Mouse (Mus musculus): ENCODE results near the gene Kif6. TPM values are rescaled to one million over a fixed set of nuclear protein-coding genes. Genes with fewer than 3 reads are reported as not detected.

Kif6 gene
- polyA plus RNA-seq, 1 experiment = not detected

- TF ChIP-seq GATA1 (IDR thresholded peaks at IDR 0.05; ENCODE audit: borderline replicate concordance, low read length) (no peak), FLI1 (IDR thresholded peaks at IDR 0.05; ENCODE audit: low read length) (no peak)
- no peaks in the 10 kb centered on the region for H3K4me1 ChIP-seq
- peaks cover 31% of the 10 kb centered on the region for H3K9me3 ChIP-seq
- H3K4me3 ChIP-seq (replicated peaks) = no peak overlapping the region
- H3K27me3 ChIP-seq (replicated peaks) = no peaks in the 10 kb centered on the region
- no peaks in the 10 kb centered on the region for H3K36me3 ChIP-seq (replicated peaks; ENCODE audit: low read length)
These were observed 37.4 kb downstream of the Kif6 start for GRCm38 (mm10) chr17:49652357-49652756.

GRCm38 (mm10) chr17:49652800-49653199, 37.9 kb downstream of the Kif6 start:
- no peaks in the 10 kb centered on the region for H3K36me3 ChIP-seq (replicated peaks; ENCODE audit: low read length)
- H3K4me3 ChIP-seq (replicated peaks) = no peak overlapping the region
- peaks cover 29% of the 10 kb centered on the region for H3K9me3 ChIP-seq
- no peaks in the 10 kb centered on the region for H3K27me3 ChIP-seq (replicated peaks)
- TF ChIP-seq FLI1 (IDR thresholded peaks at IDR 0.05; ENCODE audit: low read length) (no peak), GATA1 (IDR thresholded peaks at IDR 0.05; ENCODE audit: borderline replicate concordance, low read length) (no peak)
- H3K4me1 ChIP-seq = no peaks in the 10 kb centered on the region

- Histone ChIP-seq H3K4me1 (no peaks in the 10 kb centered on the region), H3K27me3 (replicated peaks) (no peaks in the 10 kb centered on the region), H3K9me3 (peaks cover 38% of the 10 kb centered on the region), H3K4me3 (replicated peaks) (no peak overlapping the region), H3K36me3 (replicated peaks; ENCODE audit: low read length) (no peaks in the 10 kb centered on the region)
- TF ChIP-seq FLI1 (IDR thresholded peaks at IDR 0.05; ENCODE audit: low read length) (no peak), GATA1 (IDR thresholded peaks at IDR 0.05; ENCODE audit: borderline replicate concordance, low read length) (no peak)
These were observed 46.7 kb downstream of the Kif6 start for GRCm38 (mm10) chr17:49661626-49662025.

GRCm38 (mm10) chr17:49666728-49667127, 51.8 kb downstream of the Kif6 start:
- Histone ChIP-seq H3K9me3 (peaks cover 49% of the 10 kb centered on the region), H3K4me3 (replicated peaks) (no peak overlapping the region), H3K36me3 (replicated peaks; ENCODE audit: low read length) (no peaks in the 10 kb centered on the region), H3K27me3 (replicated peaks) (no peaks in the 10 kb centered on the region), H3K4me1 (no peaks in the 10 kb centered on the region)
- TF ChIP-seq FLI1 (IDR thresholded peaks at IDR 0.05; ENCODE audit: low read length) (no peak), GATA1 (IDR thresholded peaks at IDR 0.05; ENCODE audit: borderline replicate concordance, low read length) (no peak)

- no peak overlapping the region for H3K4me3 ChIP-seq (replicated peaks)
- H3K27me3 ChIP-seq (replicated peaks) = no peaks in the 10 kb centered on the region
- H3K9me3 ChIP-seq = peaks cover 46% of the 10 kb centered on the region
- TF ChIP-seq GATA1 (IDR thresholded peaks at IDR 0.05; ENCODE audit: borderline replicate concordance, low read length) (no peak), FLI1 (IDR thresholded peaks at IDR 0.05; ENCODE audit: low read length) (no peak)
- no peaks in the 10 kb centered on the region for H3K4me1 ChIP-seq
- no peaks in the 10 kb centered on the region for H3K36me3 ChIP-seq (replicated peaks; ENCODE audit: low read length)
These were observed 53.4 kb downstream of the Kif6 start for GRCm38 (mm10) chr17:49668296-49668695.

GRCm38 (mm10) chr17:49671921-49672339, 57.0 kb downstream of the Kif6 start:
- TF ChIP-seq GATA1 (IDR thresholded peaks at IDR 0.05; ENCODE audit: borderline replicate concordance, low read length) (no peak), FLI1 (IDR thresholded peaks at IDR 0.05; ENCODE audit: low read length) (no peak)
- no peaks in the 10 kb centered on the region for H3K27me3 ChIP-seq (replicated peaks)
- no peaks in the 10 kb centered on the region for H3K36me3 ChIP-seq (replicated peaks; ENCODE audit: low read length)
- peaks cover 54% of the 10 kb centered on the region for H3K9me3 ChIP-seq
- no peak overlapping the region for H3K4me3 ChIP-seq (replicated peaks)
- H3K4me1 ChIP-seq = no peaks in the 10 kb centered on the region

- no peak for TF ChIP-seq FLI1 (IDR thresholded peaks at IDR 0.05; ENCODE audit: low read length)
- TF ChIP-seq GATA1 (IDR thresholded peaks at IDR 0.05; ENCODE audit: borderline replicate concordance, low read length) = no peak
- H3K9me3 ChIP-seq = peaks cover 50% of the 10 kb centered on the region
- no peaks in the 10 kb centered on the region for H3K4me1 ChIP-seq
- H3K4me3 ChIP-seq (replicated peaks) = no peak overlapping the region
- H3K36me3 ChIP-seq (replicated peaks; ENCODE audit: low read length) = no peaks in the 10 kb centered on the region
- no peaks in the 10 kb centered on the region for H3K27me3 ChIP-seq (replicated peaks)
These were observed 57.5 kb downstream of the Kif6 start for GRCm38 (mm10) chr17:49672421-49672820.

- Histone ChIP-seq H3K36me3 (replicated peaks; ENCODE audit: low read length) (no peaks in the 10 kb centered on the region), H3K27me3 (replicated peaks) (no peaks in the 10 kb centered on the region), H3K9me3 (peaks cover 44% of the 10 kb centered on the region), H3K4me3 (replicated peaks) (no peak overlapping the region), H3K4me1 (no peaks in the 10 kb centered on the region)
- TF ChIP-seq FLI1 (IDR thresholded peaks at IDR 0.05; ENCODE audit: low read length) (no peak), GATA1 (IDR thresholded peaks at IDR 0.05; ENCODE audit: borderline replicate concordance, low read length) (no peak)
These were observed 60.7 kb downstream of the Kif6 start for GRCm38 (mm10) chr17:49675629-49676028.

- peaks cover 26% of the 10 kb centered on the region for H3K9me3 ChIP-seq
- H3K4me3 ChIP-seq (replicated peaks) = no peak overlapping the region
- no peaks in the 10 kb centered on the region for H3K36me3 ChIP-seq (replicated peaks; ENCODE audit: low read length)
- H3K27me3 ChIP-seq (replicated peaks) = no peaks in the 10 kb centered on the region
- no peaks in the 10 kb centered on the region for H3K4me1 ChIP-seq
- TF ChIP-seq FLI1 (IDR thresholded peaks at IDR 0.05; ENCODE audit: low read length) (no peak), GATA1 (IDR thresholded peaks at IDR 0.05; ENCODE audit: borderline replicate concordance, low read length) (no peak)
These were observed 66.5 kb downstream of the Kif6 start for GRCm38 (mm10) chr17:49681410-49681809.

- H3K9me3 ChIP-seq = peaks cover 21% of the 10 kb centered on the region
- no peak for TF ChIP-seq FLI1 (IDR thresholded peaks at IDR 0.05; ENCODE audit: low read length)
- TF ChIP-seq GATA1 (IDR thresholded peaks at IDR 0.05; ENCODE audit: borderline replicate concordance, low read length) = no peak
These were observed 69.2 kb downstream of the Kif6 start for GRCm38 (mm10) chr17:49684146-49684545.

More at GRCm38 (mm10) chr17:49684146-49684545, 69.2 kb downstream of the Kif6 start:
- H3K27me3 ChIP-seq (replicated peaks) = no peaks in the 10 kb centered on the region
- H3K4me3 ChIP-seq (replicated peaks) = no peak overlapping the region
- no peaks in the 10 kb centered on the region for H3K36me3 ChIP-seq (replicated peaks; ENCODE audit: low read length)
- H3K4me1 ChIP-seq = no peaks in the 10 kb centered on the region

All from megakaryocyte, embryonic 14.5 days (primary cell).